Comparison of ENCODE assay signal across 17 mouse cellular contexts in the genomic region with DNA sequence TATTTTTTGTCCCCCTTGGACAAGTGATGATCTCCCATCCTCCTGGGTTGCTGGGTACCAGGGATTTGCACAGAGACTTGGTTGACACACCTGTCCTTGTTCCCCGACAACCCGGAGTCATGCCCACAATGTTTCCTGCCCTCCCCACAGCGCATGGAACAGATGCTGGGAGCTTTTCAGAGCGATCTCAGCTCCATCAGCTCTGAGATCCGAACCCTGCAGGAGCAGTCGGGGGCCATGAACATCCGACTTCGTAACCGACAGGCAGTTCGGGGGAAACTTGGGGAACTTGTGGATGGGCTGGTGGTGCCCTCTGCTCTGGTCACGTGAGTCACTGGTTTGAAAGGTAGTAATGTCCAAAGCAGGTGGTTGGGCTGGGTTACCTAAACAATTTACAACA. TPM values are rescaled to one million over a fixed set of nuclear protein-coding genes. Genes with fewer than 3 reads are reported as not detected.
A peak's percentile ranks its signal among the peaks of the same experiment; 100 is the strongest.
DNase-seq lines count a peak whose midpoint lies in the region; TF ChIP-seq lines count a peak whose summit lies in the region.
"Had no signal": no experiment of that assay in that cellular context is flagged by ENCODE, and none has a peak within 500 bp of the region (broad histone marks: within the 10 kb centered on the region; RNA-seq: fewer than 3 reads in every experiment).

No protein-coding gene starts in this region.

- no peak overlapping the region for H3K27ac ChIP-seq in thymus, adult 2 months (ENCODE audit: control insufficient read depth, insufficient read depth, low read length)
- H3K27ac ChIP-seq: embryonic facial prominence, embryonic 13.5 days; embryonic facial prominence, embryonic 15.5 days; forebrain, embryonic 10.5 days; forebrain, embryonic 12.5 days had no signal

- peak; percentile 88 for DNase-seq in heart, adult 11 months
- DNase-seq in heart, postnatal 25 days (ENCODE audit: low spot score), result no peak
- peak; percentile 1 for DNase-seq in thymus, adult 2 months
- no peak for DNase-seq in thymus, postnatal 4 days
- DNase-seq: adrenal gland, adult 2 months; adrenal gland, postnatal 10 days; adrenal gland, postnatal 25 days; cerebellum, adult 11 months; cerebellum, adult 18-20 months; cerebellum, adult 8-10 months; cerebellum, postnatal 14 days; cerebellum, postnatal 36 days; embryo, embryonic 11 days had no signal

- intact Hi-C loops in heart, postnatal 25 days (cut with DNase I), result loop anchor here (5.0 kb wide), 1 partner anchor 1394 kb away; no protein-coding TSS in a partner anchor

- TF ChIP-seq CTCF in thymus, adult 2 months (IDR thresholded peaks at IDR 0.05; ENCODE audit: borderline replicate concordance, control insufficient read depth, extremely low read depth, insufficient read depth, low read length, poor library complexity), result no peak

- no peak overlapping the region for H3K4me3 ChIP-seq in thymus, adult 2 months (ENCODE audit: control insufficient read depth, insufficient read depth, low read length)
- H3K4me3 ChIP-seq: embryonic facial prominence, embryonic 13.5 days; embryonic facial prominence, embryonic 15.5 days; forebrain, embryonic 12.5 days had no signal

- no peak for TF ChIP-seq POLR2A in thymus, adult 2 months (IDR thresholded peaks at IDR 0.05; ENCODE audit: control insufficient read depth, extremely low read depth, insufficient read depth, low read length, poor library complexity)

- H3K4me1 ChIP-seq in thymus, adult 2 months (replicated peaks; ENCODE audit: control insufficient read depth, insufficient read depth, low read length), result peaks cover 8% of the 10 kb centered on the region

- WGBS in thymus, adult 2 months, result 98% methylated on average over 11 of the region's 11 CpGs

- H3K36me3 ChIP-seq in thymus, adult 2 months (ENCODE audit: control insufficient read depth, insufficient read depth, low read length), result peaks cover 29% of the 10 kb centered on the region

- no peaks in the 10 kb centered on the region for H3K27me3 ChIP-seq in thymus, adult 2 months (ENCODE audit: control insufficient read depth, insufficient read depth, low read length)
- H3K27me3 ChIP-seq: embryonic facial prominence, embryonic 13.5 days; embryonic facial prominence, embryonic 15.5 days; forebrain, embryonic 12.5 days had no signal

RNA-seq across cellular contexts. Expression of gene Rps18, which starts 2.6 kb away (rescaled TPM):
- total RNA-seq in heart, postnatal 25 days (2021), result 100 to 1,000 TPM; 408 to 435 TPM
- 584 and 593 TPM in 2 replicates for polyA plus RNA-seq in thymus, adult 2 months (2012; rRNA removed)

RNA-seq across cellular contexts. Expression of gene Vps52, which starts 2.8 kb away (rescaled TPM):
- 10 to 100 TPM; 39.2 to 39.4 TPM for total RNA-seq in heart, postnatal 25 days (2021)
- 127 and 142 TPM in 2 replicates for polyA plus RNA-seq in thymus, adult 2 months (2012; rRNA removed)

RNA-seq across cellular contexts. Expression of gene B3galt4, which starts 7.2 kb away (rescaled TPM):
- 1 to 10 TPM; 1.7 to 1.9 TPM for total RNA-seq in heart, postnatal 25 days (2021)
- polyA plus RNA-seq in thymus, adult 2 months (2012; rRNA removed), result 25.6 and 25.8 TPM in 2 replicates

RNA-seq across cellular contexts. Expression of gene Wdr46, which starts 18.0 kb away (rescaled TPM):
- 10 to 100 TPM in 1 of 2 experiments, 1 to 10 TPM in 1; 9.3 to 10.2 TPM for total RNA-seq in heart, postnatal 25 days (2021)
- polyA plus RNA-seq in thymus, adult 2 months (2012; rRNA removed), result 35.4 and 38.1 TPM in 2 replicates

RNA-seq across cellular contexts. Expression of gene Pfdn6, which starts 18.3 kb away (rescaled TPM):
- total RNA-seq in heart, postnatal 25 days (2021), result 10 to 100 TPM; 70.7 to 77.3 TPM
- 29.8 and 35.1 TPM in 2 replicates for polyA plus RNA-seq in thymus, adult 2 months (2012; rRNA removed)

Comparison
In these comparisons a context has a peak if more than half of its experiments do, and no peak if none do; other contexts are left out.
1. DNase-seq: peak in heart, adult 11 months (single experiment) and thymus, adult 2 months (single experiment); none in heart, postnatal 25 days (single experiment) and thymus, postnatal 4 days (single experiment).